Mouse (Mus musculus): ENCODE results near the gene B230118H07Rik. TPM values are rescaled to one million over a fixed set of nuclear protein-coding genes. Genes with fewer than 3 reads are reported as not detected.
"Not testable (repeated sequence)": the region's sequence is repeated elsewhere in the genome, so short reads cannot be mapped to it uniquely, and the experiment has no call there.

The B230118H07Rik gene
- total RNA-seq, 2 experiments from 2014 or later, result 69.9 to 72.1 TPM

DNA sequence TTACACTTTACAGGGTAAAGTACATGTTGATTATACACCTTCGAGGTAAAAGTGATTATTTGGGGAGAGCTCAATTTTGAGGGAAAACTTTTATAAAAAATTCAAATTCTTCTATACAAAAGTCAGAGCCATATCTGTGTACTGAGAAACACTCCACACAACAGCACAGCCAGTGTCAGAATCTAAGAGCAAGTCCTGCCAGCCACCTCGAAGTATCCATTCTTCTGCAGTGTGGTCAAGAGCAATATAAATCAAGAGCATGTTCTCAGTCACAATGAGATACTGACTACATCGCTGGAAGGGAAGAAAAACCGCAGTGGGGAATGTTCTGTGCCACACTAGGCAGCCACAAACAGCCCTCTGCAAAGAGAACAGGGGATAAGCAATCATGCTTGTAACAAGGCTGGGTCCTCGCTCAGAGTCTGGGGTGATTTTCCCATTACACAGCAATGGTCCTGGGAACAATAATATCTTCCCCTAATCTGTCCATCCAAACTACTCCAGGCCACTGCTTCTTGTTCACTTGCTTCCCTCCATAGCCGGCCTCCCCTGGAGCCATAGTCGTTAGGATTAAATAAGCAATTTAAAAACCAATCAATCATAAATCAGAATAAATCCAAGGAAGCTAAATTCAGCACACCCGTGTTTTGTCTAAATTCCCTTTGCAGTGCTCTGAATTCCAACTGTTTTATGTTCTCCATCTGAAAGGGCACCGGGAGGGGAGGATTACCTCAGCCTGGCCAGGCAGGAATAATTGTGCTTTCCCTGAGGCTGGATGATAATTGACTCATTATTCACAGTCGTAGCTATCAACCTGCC lies 57.1 kb downstream of the B230118H07Rik start:
- no peak for DNase-seq

GRCm38 (mm10) chr2:101591356-101591755 lies 58.0 kb downstream of the B230118H07Rik start:
- no peak for DNase-seq

DNA sequence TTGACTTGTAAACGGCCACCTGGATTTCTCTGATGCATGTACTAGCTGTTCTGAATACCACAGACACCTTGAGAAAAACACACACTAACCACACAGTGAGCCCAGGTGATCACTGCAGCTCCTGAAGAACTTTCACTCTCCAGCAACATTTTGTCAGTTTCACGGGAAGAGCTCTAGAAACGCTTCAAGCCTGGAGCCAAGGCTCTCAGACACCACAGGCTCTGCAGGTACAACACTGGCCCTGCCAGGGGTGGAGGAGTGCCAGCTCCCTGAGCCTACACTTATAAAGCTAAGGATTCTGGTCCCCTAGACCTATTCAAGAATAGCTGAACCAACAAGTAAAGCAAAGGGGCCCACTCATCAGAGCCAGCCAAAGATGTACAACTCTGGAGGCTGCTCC lies 67.9 kb downstream of the B230118H07Rik start:
- DNase-seq, result no peak

DNA sequence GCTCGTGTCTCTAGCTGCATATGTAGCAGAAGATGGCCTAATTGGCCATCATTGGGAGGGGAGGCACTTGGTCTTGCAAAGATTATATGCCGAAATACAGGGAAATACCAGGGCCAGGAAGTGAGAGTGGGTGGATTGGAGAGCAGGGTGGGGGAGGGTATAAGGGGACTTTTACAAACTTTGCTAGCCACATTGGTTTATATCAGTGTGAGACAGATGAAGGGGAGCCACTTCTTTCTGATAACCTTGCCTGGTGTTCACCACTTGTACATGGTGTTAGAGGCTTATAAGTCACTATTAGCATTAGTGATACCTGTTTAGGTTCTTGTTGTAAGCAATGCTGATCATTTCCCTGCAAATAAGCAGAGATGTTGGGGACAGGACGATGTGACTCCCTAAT lies 68.4 kb downstream of the B230118H07Rik start:
- no peak for DNase-seq

GRCm38 (mm10) chr2:101580428-101580827 lies 68.9 kb downstream of the B230118H07Rik start:
- no peak for DNase-seq

DNA sequence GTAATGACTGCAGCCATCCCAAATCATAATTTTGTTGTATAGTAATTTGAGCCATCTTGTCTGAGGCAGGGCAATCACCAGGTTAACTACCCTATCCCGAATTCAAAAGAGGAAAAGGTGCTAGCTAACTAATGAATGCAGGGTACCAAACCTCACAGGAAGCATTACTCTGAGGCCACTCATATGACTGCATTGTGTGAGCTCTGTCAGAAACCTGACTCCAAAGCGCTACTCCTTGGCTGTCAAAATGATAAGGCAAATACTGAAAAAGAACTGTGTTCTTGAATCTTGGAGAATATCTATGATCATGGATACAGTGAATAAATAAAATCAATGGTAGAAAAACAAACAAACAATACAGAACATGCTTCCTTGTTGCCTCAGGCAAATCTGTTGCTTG lies 69.3 kb downstream of the B230118H07Rik start:
- DNase-seq, result no peak

DNA sequence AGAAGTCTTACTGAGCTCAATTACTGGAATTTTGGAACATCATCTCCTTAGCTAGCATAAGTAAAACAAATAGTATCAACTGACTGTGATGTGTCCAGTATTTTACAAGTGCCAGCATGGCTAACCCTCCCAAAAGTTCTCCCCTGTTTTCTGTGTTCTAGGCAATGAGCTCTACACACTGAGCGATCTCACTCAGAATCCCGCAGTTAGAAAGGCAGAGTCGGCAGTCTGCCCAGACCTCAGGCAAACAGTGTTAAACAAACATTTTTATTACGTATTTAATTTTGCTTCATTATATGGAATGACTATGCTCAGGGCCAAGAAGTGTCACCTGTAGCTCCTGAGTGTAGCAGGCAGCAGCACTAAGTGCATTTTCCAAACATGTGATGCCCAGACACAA lies 72.1 kb downstream of the B230118H07Rik start:
- no peak for DNase-seq

DNA sequence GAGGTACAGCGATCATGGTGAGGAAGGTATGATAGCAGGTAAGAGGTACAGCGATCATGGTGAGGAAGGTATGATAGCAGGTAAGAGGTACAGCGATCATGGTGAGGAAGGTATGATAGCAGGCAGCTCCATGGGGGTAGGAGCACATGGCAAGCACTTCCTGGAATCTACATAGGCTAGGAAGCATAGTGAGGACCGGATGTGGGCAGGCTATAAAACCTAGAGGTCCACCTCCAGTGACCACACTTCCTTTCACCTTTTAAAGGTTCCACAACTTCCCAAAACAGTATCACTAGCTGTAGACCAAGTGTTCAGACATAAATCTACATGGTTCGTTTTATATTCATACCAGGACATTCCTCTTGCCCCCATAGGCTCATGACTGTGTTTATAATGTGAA lies 80.1 kb downstream of the B230118H07Rik start:
- DNase-seq, result no peak

DNA sequence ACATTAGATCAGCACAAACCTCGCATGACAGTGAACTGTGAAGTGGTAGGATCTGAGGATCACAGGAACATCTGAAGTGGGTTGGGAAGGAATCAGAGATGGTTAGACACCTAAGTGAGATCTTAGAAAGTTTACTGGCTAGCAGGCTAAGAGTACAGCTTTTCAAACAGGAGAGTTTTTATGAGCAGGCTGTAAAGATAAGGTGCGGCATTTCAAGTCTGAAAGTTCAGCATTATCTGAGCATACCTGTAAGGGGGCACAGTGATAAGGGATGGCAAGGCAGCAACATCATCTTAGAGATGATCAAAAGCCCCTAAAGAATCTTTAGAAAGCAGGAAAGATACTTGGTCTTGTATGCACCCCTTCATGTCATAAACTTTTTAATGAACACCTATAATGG lies 81.8 kb downstream of the B230118H07Rik start:
- no peak for DNase-seq

- DNase-seq, result no peak
Measured at GRCm38 (mm10) chr2:101563776-101564175, 85.6 kb downstream of the B230118H07Rik start.

- DNase-seq, result no peak
Measured at GRCm38 (mm10) chr2:101563206-101563605, 86.1 kb downstream of the B230118H07Rik start.

DNA sequence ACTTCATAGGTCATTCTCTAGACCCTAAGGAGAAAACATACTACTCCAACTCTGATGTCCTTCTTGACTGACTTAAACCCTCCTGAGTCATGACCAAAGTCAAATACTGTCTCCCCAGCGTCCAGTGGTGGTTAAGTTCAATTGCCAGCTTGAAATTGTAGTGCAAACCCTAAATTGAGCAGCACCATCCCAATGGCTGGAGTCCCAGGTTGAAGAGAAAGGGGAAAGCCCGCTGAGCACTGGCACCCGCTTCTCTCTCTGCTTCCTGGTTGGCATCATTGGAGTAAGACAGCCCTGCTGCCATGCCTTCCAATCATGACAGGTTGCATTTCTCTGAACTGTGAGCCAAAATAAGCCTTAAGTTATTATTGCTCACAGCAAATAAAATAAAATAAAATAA lies 89.9 kb downstream of the B230118H07Rik start:
- DNase-seq, result no peak

DNA sequence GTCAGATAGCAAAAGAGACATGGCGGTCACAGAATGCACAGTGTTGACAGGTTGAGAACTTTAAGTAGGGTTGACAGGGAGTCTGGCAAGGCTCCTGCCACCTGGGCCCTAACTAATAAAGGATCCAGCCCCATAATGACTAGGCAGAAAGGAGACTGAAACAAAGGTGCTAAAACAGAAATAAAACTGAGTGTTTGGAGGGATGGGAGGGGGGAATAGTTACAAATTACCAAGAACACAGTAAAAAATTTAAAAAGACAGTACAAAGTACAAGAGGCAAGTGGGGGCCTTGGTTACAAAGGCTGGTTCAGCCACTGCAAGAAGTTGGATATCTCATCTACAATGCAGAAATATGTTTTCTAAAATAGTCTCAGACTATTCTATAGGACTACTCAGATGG lies 93.4 kb downstream of the B230118H07Rik start:
- DNase-seq, result no peak

- DNase-seq, result no peak
Measured at GRCm38 (mm10) chr2:101553851-101554250, 95.5 kb downstream of the B230118H07Rik start.

DNA sequence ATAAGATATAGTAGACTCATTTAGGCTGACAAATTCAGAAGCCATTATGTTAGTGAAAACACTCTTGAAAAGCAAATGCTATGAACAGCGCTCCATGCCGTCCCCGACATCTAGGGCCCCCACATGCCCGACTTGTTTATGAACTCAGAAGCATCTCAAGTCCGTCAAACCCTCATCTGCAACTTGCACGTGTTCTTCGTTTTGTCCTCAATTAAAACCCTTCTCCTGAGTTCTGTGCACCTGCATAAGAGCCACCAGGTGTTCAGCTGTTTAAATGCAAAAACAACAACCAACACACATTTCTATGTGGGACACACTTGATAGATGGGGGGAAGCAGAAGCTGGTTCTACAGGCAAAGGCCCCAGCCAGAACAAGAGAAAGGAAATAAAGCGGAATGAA lies 97.0 kb downstream of the B230118H07Rik start:
- no peak for DNase-seq

DNA sequence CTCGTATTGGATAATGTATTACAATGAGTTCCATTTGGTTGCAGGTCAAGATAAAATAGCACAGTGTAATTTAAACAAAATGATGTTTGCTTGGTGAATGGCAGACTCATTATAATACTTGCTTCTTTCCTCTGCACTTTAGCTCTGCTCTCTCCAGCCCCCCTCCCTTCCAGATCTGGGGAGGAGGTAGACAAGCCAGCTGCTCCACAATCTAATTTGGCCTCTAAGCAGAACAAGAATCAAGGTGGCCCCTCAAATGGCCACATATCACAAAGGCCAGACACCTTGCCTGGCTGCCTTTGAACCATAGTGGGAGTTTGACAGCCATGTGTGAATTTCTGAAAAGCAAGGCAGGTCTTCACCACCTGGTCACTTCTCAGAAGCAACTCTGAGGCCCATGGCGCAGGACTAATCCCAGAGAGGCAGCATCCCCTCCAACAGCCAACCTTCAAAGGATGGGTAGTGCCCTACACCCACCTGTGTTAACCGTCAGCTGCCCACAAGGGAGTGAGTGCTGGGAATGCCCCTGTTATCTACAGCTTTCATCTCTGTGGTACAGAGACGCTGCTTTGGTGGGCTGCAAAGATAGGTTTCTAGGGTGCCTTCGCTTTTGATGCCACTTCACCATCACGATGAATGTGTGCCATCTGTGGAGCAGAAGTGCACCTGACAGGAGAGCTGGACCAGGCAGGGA lies 98.2 kb downstream of the B230118H07Rik start:
- peak; percentile 15 for DNase-seq

- DNase-seq, result no peak
Measured at GRCm38 (mm10) chr2:101550176-101550575, 99.2 kb downstream of the B230118H07Rik start.

GRCm38 (mm10) chr2:101548866-101549265 lies 100.5 kb downstream of the B230118H07Rik start:
- DNase-seq, result no peak

- DNase-seq, result no peak
Measured at GRCm38 (mm10) chr2:101545593-101545992, 103.7 kb downstream of the B230118H07Rik start.

- DNase-seq, result no peak
Measured at GRCm38 (mm10) chr2:101543704-101544417, 105.5 kb downstream of the B230118H07Rik start.

DNA sequence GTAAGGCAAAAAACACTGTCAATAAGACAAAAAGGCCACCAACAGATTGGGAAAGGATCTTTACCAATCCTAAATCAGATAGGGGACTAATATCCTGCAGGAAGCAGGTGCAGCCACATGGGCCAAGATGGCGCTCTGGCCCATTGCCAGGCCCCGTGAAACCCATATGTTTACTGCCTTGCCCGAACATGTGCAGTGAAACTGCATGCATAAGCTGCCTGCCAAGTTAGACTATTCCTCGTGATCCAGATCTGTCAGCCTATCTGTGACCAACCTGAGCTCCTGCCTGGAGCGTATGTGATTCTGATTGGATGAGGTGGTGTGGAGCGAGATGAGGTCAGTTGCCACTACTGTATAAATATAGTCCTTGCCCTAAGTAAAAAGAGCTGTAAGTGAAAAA lies 112.4 kb downstream of the B230118H07Rik start:
- DNase-seq, result not testable (repeated sequence)

DNA sequence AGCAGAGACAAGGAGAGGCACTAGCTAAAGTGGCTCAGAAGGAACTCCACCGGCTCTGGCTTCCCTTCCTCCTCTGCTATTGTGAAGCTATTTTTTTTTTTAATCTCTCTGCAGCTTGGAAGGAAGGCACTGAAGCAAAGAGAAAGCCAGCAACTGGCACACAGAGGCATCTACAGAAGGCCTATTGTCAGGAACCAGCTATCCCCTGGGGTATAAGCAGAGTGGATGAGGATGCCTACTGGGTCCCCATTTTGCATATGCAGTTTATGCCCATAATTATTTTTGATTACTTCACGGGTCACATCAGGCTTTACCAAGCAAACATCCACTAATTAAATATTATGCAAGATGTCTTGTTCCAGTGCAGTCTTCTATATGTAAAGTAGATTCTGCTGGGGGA lies 115.6 kb downstream of the B230118H07Rik start:
- DNase-seq, result no peak
